Mouse (Mus musculus) cortical plate, adult 2 months (tissue): Measurements from ENCODE around the gene Mef2b.

Source experiments
- CTCF ChIP-seq: fragments of 200-500 bp; IDR thresholded peaks from 2 replicates; pipeline ENCODE4 v1.5.1; 2011; ENCODE audit warnings: mild to moderate bottlenecking, control low read depth, low read length; ENCODE audit not compliant: insufficient read depth; ENCODE audit errors: extremely low read depth
- POLR2A ChIP-seq: fragments of 200-500 bp; IDR thresholded peaks from 2 replicates; pipeline ENCODE4 v1.6.1; 2011; ENCODE audit warnings: mild to moderate bottlenecking, low read length, control low read depth; ENCODE audit not compliant: insufficient read depth; ENCODE audit errors: extremely low read depth

DNA sequence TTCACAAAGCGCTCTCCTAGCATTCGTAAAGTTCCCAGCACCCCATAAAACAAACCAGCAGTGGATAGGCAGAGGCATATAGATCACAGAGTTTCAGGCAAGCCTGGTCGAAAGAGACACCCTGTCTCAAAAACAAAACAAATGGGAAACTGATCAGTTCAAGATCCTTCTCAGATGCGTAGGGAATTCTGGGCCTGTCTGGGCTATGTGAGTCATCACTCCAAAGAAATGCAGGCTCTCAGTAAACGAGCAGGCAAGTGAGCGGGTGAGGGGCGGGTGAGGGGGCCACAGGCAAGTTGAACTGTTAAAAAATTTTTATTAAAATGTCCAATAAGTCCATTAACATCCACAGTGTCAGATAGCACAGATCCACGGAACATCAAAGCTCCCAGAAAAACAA is 46.7 kb upstream of the Mef2b start:
- TF ChIP-seq CTCF (no peak), POLR2A (no peak)
